Mouse (Mus musculus) central nervous system, embryonic 18 days (tissue): Measurements from ENCODE around the gene Btf3. TPM values are rescaled to one million over a fixed set of nuclear protein-coding genes. Genes with fewer than 3 reads are reported as not detected.

Source experiments
- polyA plus RNA-seq: library from polyadenylated mRNA; depleted of rRNA; stranded (reverse); fragments of >200 nt; gene quantifications from 2 replicates; pipeline ENCODE4 v1.2.3, GENCODE M21; 2012; rRNA removed

The Btf3 gene
- polyA plus RNA-seq = 679 and 729 TPM in 2 replicates

DNA sequence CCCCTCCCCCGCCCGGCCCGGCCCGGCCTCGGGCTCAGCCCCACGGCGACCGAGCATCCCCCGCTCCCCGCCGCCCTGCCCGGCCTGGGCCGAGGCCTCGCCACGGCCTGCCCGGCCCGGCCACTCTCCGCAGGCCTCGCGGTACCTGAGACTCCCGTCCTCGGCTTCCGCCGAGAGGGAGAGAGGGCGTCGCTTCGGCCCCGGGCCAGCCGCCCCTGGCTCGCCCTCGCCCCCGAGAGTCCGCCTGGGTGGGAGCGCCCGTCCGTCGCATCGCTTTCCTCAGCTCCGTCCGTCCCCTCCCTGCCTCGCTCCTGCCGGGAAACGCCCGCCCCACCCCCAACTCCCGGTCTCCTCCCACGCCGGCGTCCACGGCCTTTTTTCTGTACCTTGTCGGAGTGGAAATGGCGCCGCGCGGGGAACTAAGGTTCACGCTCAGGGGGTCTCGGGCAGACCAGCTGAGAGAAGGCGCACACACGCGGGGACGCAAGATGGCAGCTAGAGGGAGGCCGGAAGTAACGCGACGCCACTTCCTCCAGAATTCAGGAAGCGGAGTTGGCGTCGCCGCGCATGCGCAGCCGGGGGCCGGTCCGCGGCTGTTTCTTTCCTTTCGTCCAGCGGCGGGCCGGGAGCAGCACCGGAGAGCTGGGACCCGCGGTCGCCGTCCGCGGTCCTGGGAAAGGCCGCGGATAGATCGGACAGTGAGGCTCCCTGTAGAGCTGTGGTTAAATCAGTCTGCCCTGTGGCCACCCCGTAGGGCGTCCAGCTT lies at the start of gene Btf3:
Btf3 (minus strand) TSS at position 527 of the 766 bp plus-strand sequence.

GRCm38 (mm10) chr13:98354090-98354801 lies 37.4 kb upstream of the Btf3 start, which contains the start of gene Foxd1:
Gene Foxd1 (plus strand): TSS chr13:98354242.

DNA sequence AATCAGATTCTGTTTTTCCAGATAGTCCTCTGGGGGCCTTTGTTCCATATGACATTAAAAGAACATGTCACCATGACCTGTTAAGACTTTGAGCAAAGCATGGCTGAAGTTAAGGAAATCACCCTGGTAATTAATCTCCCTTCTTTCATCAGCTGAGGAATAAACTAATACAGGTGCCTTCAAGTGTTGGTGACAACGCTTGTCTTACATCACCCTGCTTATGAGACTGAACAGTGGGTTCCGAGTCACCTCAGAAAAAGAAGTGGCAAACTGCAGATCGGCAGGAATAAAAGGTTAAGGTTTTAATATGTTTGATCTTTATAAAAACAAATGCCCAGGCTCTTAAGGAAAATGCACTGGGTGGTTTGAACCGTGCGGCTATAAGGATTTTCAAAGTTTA lies 37.1 kb downstream of the Btf3 start, which contains the start of gene Gm21976:
Gm21976 (plus strand) TSS at position 202 of the 400 bp plus-strand sequence.

GRCm38 (mm10) chr13:98262636-98263457 lies 54.0 kb downstream of the Btf3 start, which contains the start of the genes Utp15 and Ankra2:
Gene Utp15 (minus strand): TSS chr13:98263041.
Gene Ankra2 (plus strand): TSS chr13:98263074.

Other genes starting within 250 kb of the Btf3 start
- 16.5 and 17.7 TPM in 2 replicates for gene Arhgef28, start 110.6 kb downstream of the Btf3 start, polyA plus RNA-seq
- gene Utp15, start 54.0 kb downstream of the Btf3 start, polyA plus RNA-seq = 23.5 and 24.1 TPM in 2 replicates
- 117 and 126 TPM in 2 replicates for gene Ankra2, start 53.9 kb downstream of the Btf3 start, polyA plus RNA-seq
- gene Gm21976, start 37.1 kb downstream of the Btf3 start, polyA plus RNA-seq = not detected in 2 replicates
- gene Foxd1, start 37.2 kb upstream of the Btf3 start, polyA plus RNA-seq = 1.8 and 1.9 TPM in 2 replicates
- gene Gm10320, start 175.0 kb upstream of the Btf3 start, polyA plus RNA-seq = 0.45 and 0.90 TPM in 2 replicates